Mouse (Mus musculus): ENCODE measurements around the gene Nptx1.

Gene Nptx1

DNA sequence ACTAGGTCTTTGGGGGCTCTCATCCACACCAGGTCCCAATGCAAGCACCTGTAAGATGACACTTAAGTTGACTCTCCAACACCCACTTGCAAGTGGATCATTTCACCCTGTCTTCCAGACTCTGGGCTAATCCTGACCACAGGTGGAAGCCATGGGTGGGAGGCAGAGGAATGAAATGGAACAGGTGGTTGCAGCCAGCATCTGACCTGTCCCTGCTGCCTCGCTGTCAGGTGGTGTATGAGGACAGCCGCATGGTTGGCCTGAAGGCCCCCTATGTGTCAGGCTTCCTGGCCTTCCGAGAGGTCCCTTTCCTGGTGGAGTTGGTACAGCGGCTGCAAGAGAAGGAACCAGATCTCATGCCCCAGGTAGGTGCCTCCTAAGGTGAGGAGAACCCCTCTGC, 48.3 kb downstream of the Nptx1 start:
- no peak for DNase-seq (ENCODE audit: extremely low read depth, low read depth, low spot score)

DNA sequence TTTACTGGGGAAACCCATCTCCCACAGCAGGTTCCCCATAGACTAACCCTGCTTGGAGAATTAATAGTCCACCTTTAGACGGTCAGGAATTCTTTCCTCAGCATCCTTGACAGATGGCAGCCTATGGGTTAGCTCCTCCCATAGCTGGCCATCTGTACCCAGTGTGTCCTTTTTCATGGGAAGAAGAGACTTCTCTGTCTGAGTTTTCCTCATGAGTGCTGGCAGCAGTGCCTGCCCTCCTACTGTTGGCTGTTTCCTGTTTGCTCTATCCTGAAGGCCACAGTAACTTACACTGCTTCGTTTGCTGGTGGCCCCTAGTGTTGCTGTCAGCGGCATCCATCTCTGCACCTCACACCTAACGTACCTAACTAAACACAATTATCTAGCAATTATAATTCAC, 50.1 kb downstream of the Nptx1 start:
- no peak for DNase-seq (ENCODE audit: extremely low read depth, low read depth, low spot score)

DNA sequence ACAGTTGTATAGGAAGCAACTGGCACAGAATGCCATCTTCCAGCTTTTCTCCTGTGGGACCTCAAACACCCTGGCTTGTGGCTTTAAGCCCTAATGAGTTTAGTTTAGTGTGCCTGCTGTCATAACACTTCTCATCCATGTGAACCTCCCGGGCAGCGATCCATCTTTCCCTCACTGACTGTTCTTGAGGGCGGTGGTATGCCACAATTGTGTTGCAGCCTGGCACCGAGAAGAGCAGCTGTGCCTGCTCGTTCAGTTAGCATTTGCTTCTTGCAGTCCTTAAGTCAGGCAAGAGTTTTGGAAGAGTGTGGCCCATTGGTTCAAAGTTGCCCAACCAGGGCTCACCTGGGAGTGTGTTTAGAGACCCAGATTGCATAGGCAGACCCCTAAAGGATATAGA, 51.4 kb downstream of the Nptx1 start:
- no peak for DNase-seq (ENCODE audit: extremely low read depth, low read depth, low spot score)

DNA sequence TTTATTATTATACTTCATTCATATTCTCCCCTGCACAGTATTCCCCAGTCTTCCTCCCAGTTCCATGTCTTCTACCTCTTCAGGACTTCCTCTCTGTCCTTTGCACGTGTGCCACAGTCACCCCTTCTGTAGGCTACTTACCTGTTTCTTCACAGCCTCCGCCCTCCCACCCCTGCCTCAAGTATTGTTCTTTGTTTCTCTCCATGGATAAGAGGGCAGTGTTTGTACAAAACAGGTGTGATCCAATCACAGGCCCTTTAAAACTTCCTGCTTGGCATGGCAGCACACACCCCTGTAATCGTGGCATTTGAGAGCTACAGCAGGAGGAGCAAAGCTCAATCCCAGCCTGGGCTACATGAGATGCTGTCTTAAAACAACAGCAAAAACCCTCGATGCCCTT, 54.0 kb downstream of the Nptx1 start:
- DNase-seq (ENCODE audit: extremely low read depth, low read depth, low spot score), result no peak

DNA sequence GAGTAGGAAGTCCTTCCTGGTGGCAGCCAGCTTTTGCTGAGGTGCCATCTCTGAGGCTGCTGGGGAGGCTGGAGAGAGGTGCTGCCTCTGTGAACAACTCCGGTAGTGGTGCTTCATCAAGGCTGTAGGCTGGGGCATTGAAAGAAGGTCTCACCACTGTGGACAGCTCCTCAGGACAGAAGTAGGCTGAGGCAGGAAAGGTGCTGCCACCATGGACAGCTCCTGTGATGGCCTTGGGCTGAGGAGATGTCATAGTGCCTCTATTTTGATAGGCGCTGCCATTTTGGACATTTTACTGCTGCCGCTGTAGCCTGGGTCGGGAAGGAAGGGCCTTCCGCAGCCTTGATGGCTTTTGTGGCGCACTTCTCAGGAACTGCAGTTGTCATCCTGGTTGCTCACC, 54.7 kb downstream of the Nptx1 start:
- no peak for DNase-seq (ENCODE audit: extremely low read depth, low read depth, low spot score)

DNA sequence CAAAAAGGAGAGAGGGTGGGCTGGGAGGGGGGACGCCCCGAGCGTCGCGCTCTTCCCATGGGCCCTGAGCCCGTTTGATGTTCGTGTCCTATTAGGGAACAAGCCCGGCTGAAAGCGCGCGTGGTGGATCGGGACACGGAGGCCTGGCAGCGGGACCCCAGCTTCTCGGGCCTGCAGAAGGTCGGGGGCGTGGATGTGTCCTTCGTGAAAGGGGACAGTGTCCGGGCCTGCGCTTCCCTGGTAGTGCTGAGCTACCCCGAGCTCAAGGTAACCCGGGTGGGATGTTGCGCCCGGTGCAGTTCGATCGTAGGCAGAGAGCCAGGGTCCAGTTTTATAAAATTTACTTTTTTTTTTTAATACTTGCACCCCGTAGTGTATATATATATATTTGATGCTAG, 55.9 kb downstream of the Nptx1 start:
- no peak for DNase-seq (ENCODE audit: extremely low read depth, low read depth, low spot score)

DNA sequence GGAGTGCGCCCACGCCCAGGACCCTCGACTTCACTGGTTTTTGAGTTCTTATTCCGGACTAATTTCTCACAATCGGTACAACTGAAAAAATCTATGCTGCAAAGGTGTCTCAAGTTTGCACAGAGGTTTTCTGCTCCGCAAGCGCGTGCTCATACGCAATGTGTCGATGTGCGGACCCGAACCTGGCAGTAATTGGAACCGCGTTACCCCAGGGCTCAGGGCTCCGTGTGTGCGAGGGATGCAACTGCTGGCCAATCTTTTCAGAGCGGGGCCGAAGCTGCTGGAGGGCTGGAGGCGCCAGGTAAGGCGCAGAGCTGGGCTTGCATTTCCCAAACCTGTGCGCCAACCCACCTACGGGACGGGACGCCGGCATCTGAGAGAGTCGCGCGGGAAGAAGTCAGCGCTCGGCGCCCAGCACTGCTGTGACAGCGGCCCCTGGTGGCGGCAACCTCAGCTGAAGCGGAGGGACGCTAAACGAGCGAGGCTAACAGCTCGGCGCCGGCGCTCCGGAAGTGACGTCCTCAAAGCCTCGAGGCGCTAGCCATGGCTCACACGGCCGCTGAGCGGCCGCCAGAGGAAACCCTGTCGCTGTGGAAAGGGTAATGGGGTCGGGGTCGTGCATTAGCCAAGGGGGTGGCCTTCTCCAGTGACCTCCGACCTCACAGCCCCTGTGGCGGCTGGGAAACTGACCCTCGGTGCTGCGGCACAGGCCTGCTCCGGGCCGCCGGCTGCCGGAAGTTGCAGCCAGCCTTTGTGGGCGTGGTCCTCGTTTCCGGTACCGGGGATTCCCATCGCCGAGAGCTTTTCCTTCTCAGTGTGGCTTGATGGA, 56.5 kb downstream of the Nptx1 start, which contains the start of gene Endov:
TSS of gene Endov (plus strand) at position 487 of the 829 bp plus-strand sequence.
- peak; percentile 36 for DNase-seq (ENCODE audit: extremely low read depth, low read depth, low spot score)

Measured in fat pad, adult 2 months (tissue).